Mouse (Mus musculus) lung, embryonic 16.5 days (tissue): ENCODE data around the gene Tm7sf2. TPM values are rescaled to one million over a fixed set of nuclear protein-coding genes. Genes with fewer than 3 reads are reported as not detected.
"Not testable (repeated sequence)": the region's sequence is repeated elsewhere in the genome, so short reads cannot be mapped to it uniquely, and the experiment has no call there.

Experiments
- ATAC-seq: fragments of 200-750 bp; cut with Nextera tagmentation; 2 replicates; pipeline ENCODE4 v1.8.0; 2017; ENCODE audit warnings: low read depth, mild to moderate bottlenecking, moderate library complexity
- H3K27ac ChIP-seq: fragments of 300-500 bp; sonication (generic); 2 replicates; pipeline ENCODE4 v1.5.1; 2014; ENCODE audit warnings: mild to moderate bottlenecking, control low read depth, low read length
- H3K27me3 ChIP-seq: fragments of 300-500 bp; sonication (generic); 2 replicates; pipeline ENCODE4 v1.6.1; 2014; ENCODE audit warnings: low read depth, low read length, mixed read lengths; ENCODE audit not compliant: control insufficient read depth, insufficient read depth
- H3K36me3 ChIP-seq: fragments of 300-500 bp; sonication (generic); 2 replicates; pipeline ENCODE4 v1.6.1; 2014; ENCODE audit warnings: low read length; ENCODE audit not compliant: control insufficient read depth, insufficient read depth
- H3K4me1 ChIP-seq: fragments of 300-500 bp; sonication (generic); replicated peaks from 2 replicates; pipeline ENCODE4 v1.6.1; 2014; ENCODE audit warnings: low read length, mixed read lengths; ENCODE audit not compliant: control insufficient read depth, insufficient read depth
- H3K4me2 ChIP-seq: fragments of 300-500 bp; sonication (generic); 2 replicates; pipeline ENCODE4 v1.6.1; 2014; ENCODE audit warnings: low read depth, low read length, control low read depth
- H3K4me3 ChIP-seq: fragments of 300-500 bp; sonication (generic); 2 replicates; pipeline ENCODE4 v1.5.1; 2014; ENCODE audit warnings: mild to moderate bottlenecking, low read length, control low read depth
- H3K9ac ChIP-seq: fragments of 300-500 bp; sonication (generic); 2 replicates; pipeline ENCODE4 v1.6.1; 2014; ENCODE audit warnings: low read length, control low read depth
- H3K9me3 ChIP-seq: fragments of 300-500 bp; sonication (generic); 2 replicates; pipeline ENCODE4 v1.6.1; 2016; ENCODE audit warnings: low read length; ENCODE audit not compliant: control insufficient read depth
- WGBS: fragments of 180-500 bp; shearing (Covaris S2); extraction: QIAGEN DNeasy Blood & Tissue Kit; methylation state at CpG from one replicate; pipeline ENCODE4 v1.1.7; 2014; 5-methylcytosine and 5-hydroxymethylcytosine counted together
- polyA plus RNA-seq: library from polyadenylated mRNA; unstranded; fragments of >200 nt; fragmentation: Nextera tagmentation; extraction: Ambion mirVana; gene quantifications from 2 replicates; pipeline ENCODE4 v1.2.1, GENCODE M21; 2015

The Tm7sf2 gene
- polyA plus RNA-seq, 1 experiment from 2014 or later, result 12.1 TPM

DNA sequence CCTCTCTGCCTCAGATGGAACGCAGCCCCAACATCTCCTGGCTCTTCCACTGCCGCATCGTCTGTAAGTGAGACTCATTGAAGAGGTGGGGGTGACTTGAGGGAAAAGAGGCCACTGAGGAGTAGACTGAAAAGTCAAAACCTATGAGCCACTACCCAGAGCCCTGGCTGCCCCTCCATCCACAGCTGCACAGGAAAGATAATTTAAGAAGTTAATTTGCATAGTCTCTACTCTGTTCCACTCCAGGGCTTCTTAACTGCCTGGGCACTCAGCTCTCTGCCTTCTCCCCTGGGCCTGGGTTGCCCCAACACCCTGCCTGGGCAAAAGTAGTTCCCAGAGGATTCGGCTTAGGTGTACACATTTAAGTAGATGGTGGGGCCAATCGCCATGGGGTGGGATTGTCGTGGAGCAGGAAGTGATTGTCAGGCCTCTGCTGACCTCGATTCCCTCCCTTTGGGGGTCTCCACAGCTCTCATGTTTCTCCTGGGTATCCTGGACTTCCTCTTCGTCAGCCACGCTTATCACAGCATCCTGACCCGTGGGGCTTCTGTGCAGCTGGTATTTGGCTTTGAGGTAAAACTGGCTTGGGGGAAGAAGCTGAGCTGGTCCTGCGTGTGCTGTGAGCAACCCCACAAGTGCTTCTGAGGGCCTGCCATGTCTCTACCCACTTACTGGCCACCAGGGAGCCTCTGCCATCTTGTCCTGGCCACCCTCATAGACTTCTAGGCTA is 19.3 kb downstream of the Tm7sf2 start:
- Histone ChIP-seq H3K4me2 (no peak overlapping the region), H3K27ac (no peak overlapping the region), H3K9ac (no peak overlapping the region), H3K36me3 (peaks cover 50% of the 10 kb centered on the region), H3K9me3 (no peaks in the 10 kb centered on the region), H3K27me3 (no peaks in the 10 kb centered on the region), H3K4me3 (no peak overlapping the region), H3K4me1 (peaks cover 17% of the 10 kb centered on the region)
- 84% methylated on average over 11 of the region's 11 CpGs for WGBS
- ATAC-seq, result no peak

DNA sequence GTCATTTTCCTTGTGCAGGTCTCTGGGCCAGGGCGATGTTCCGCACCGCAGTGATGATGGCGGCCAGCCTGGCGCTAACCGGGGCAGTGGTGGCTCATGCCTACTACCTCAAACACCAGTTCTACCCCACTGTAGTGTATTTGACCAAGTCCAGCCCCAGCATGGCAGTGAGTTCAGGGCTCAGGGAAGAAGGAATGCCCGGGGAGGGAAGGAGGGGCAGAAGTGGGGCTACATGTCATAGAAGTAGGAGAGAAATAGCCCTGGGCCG is 20.3 kb downstream of the Tm7sf2 start:
- peaks cover 17% of the 10 kb centered on the region for H3K4me1 ChIP-seq
- WGBS, result 77% methylated on average over 8 of the region's 8 CpGs
- peak overlapping the region; percentile 94 for H3K9ac ChIP-seq
- H3K4me2 ChIP-seq, result peak overlapping the region; percentile 91
- no peak for ATAC-seq
- H3K27ac ChIP-seq, result no peak overlapping the region
- no peaks in the 10 kb centered on the region for H3K9me3 ChIP-seq
- H3K36me3 ChIP-seq, result peaks cover 42% of the 10 kb centered on the region
- H3K4me3 ChIP-seq, result peak overlapping the region; percentile 95
- no peaks in the 10 kb centered on the region for H3K27me3 ChIP-seq

GRCm38 (mm10) chr19:6047154-6047898 is 20.8 kb downstream of the Tm7sf2 start:
- peak overlapping the region; percentile 94 for H3K9ac ChIP-seq
- H3K4me3 ChIP-seq, result peak overlapping the region; percentile 95
- no peaks in the 10 kb centered on the region for H3K9me3 ChIP-seq
- peak overlapping the region; percentile 99 for H3K27ac ChIP-seq
- peaks cover 17% of the 10 kb centered on the region for H3K4me1 ChIP-seq
- ATAC-seq, result peak; percentile 10
- peak overlapping the region; percentile 91 for H3K4me2 ChIP-seq
- H3K27me3 ChIP-seq, result no peaks in the 10 kb centered on the region
- under 1% methylated on average over 43 of the region's 44 CpGs for WGBS
- H3K36me3 ChIP-seq, result peaks cover 37% of the 10 kb centered on the region

GRCm38 (mm10) chr19:6046294-6047153 is 21.6 kb downstream of the Tm7sf2 start, which contains the start of gene Syvn1:
Syvn1 (plus strand) TSS chr19:6046576.
- Histone ChIP-seq H3K27me3 (no peaks in the 10 kb centered on the region), H3K4me2 (peak within 1 kb of the TSS; percentile 91), H3K9ac (peak within 1 kb of the TSS; percentile 94), H3K9me3 (no peaks in the 10 kb centered on the region), H3K36me3 (peaks cover 29% of the 10 kb centered on the region), H3K27ac (peak within 1 kb of the TSS; percentile 99), H3K4me3 (peak within 1 kb of the TSS; percentile 95), H3K4me1 (peaks cover 17% of the 10 kb centered on the region)
- under 1% methylated on average over 59 of the region's 65 CpGs for WGBS
- ATAC-seq, result peak; percentile 93

GRCm38 (mm10) chr19:6045366-6046293 is 22.5 kb downstream of the Tm7sf2 start:
- no peaks in the 10 kb centered on the region for H3K9me3 ChIP-seq
- H3K27me3 ChIP-seq, result no peaks in the 10 kb centered on the region
- peaks cover 17% of the 10 kb centered on the region for H3K4me1 ChIP-seq
- H3K36me3 ChIP-seq, result peaks cover 21% of the 10 kb centered on the region
- H3K4me2 ChIP-seq, result peak overlapping the region; percentile 91
- H3K27ac ChIP-seq, result peak overlapping the region; percentile 99
- peak; percentile 24 for ATAC-seq
- peak overlapping the region; percentile 86 for H3K9ac ChIP-seq
- WGBS, result 11% methylated on average over 20 of the region's 20 CpGs
- H3K4me3 ChIP-seq, result peak overlapping the region; percentile 95

GRCm38 (mm10) chr19:6044102-6044501 is 24.1 kb downstream of the Tm7sf2 start:
- not testable (repeated sequence) for H3K9ac ChIP-seq, H3K27ac ChIP-seq, H3K27me3 ChIP-seq, H3K36me3 ChIP-seq, H3K4me2 ChIP-seq, ATAC-seq, H3K9me3 ChIP-seq, H3K4me3 ChIP-seq
- 30% methylated on average over 4 of the region's 4 CpGs for WGBS
- peaks cover 17% of the 10 kb centered on the region for H3K4me1 ChIP-seq

- ATAC-seq, result no peak
- no peaks in the 10 kb centered on the region for H3K36me3 ChIP-seq
- H3K27ac ChIP-seq, result no peak overlapping the region
- WGBS, result 76% methylated on average over 9 of the region's 9 CpGs
- no peak overlapping the region for H3K4me3 ChIP-seq
- no peaks in the 10 kb centered on the region for H3K9me3 ChIP-seq
- no peaks in the 10 kb centered on the region for H3K27me3 ChIP-seq
- H3K4me2 ChIP-seq, result no peak overlapping the region
- H3K9ac ChIP-seq, result no peak overlapping the region
- H3K4me1 ChIP-seq, result peaks cover 8% of the 10 kb centered on the region
Observed at GRCm38 (mm10) chr19:6042293-6042692, 25.9 kb downstream of the Tm7sf2 start.

DNA sequence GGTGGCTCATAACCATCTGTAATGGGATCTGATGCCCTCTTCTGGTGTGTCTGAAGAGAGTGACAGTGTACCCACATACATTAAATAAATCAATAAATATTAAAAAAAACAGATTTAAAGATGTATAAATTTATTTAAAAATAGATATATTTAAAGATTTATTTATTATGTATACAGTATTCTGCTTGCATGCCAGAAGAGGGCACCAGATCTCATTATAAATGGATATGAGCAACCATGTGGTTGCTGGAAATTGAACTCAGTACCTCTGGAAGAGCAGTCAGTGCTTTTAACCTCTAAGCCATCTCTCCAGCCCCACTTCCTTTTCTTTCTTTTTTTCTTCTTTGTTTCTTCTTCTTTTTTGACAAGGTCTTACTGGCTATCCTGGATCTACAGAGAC is 28.2 kb downstream of the Tm7sf2 start:
- Histone ChIP-seq H3K4me1 (peaks cover under 1% of the 10 kb centered on the region; the same call in 1 of the 2 replicates), H3K9ac (no peak overlapping the region), H3K4me2 (no peak overlapping the region), H3K4me3 (no peak overlapping the region), H3K36me3 (no peaks in the 10 kb centered on the region), H3K27me3 (no peaks in the 10 kb centered on the region), H3K9me3 (no peaks in the 10 kb centered on the region), H3K27ac (no peak overlapping the region)
- no peak for ATAC-seq
